Mouse (Mus musculus) heart, embryonic 16.5 days (tissue): ENCODE measurements around the gene Nfia. TPM values are rescaled to one million over a fixed set of nuclear protein-coding genes. Genes with fewer than 3 reads are reported as not detected.
A peak's percentile ranks its signal among the peaks of the same experiment; 100 is the strongest.

Source experiments
- ATAC-seq: fragments of 200-750 bp; cut with Nextera tagmentation; replicated peaks from 2 replicates; pipeline ENCODE4 v1.8.0; 2017; ENCODE audit warnings: moderate number of reproducible peaks; ENCODE audit not compliant: insufficient read depth, low FRiP score; ENCODE audit errors: extremely low read depth
- H3K27ac ChIP-seq: fragments of 300-500 bp; sonication (generic); 2 replicates; pipeline ENCODE4 v1.5.1; 2014; ENCODE audit warnings: mild to moderate bottlenecking, low read length, control low read depth, moderate library complexity
- H3K27me3 ChIP-seq: fragments of 300-500 bp; sonication (generic); 2 replicates; pipeline ENCODE4 v1.6.1; 2014; ENCODE audit warnings: low read length, mixed read lengths; ENCODE audit not compliant: control insufficient read depth, insufficient read depth
- H3K36me3 ChIP-seq: fragments of 300-500 bp; sonication (generic); 2 replicates; pipeline ENCODE4 v1.6.1; 2014; ENCODE audit not compliant: control insufficient read depth, insufficient read depth
- H3K4me1 ChIP-seq: fragments of 300-500 bp; sonication (generic); 2 replicates; pipeline ENCODE4 v1.6.1; 2014; ENCODE audit warnings: low read length, mixed read lengths; ENCODE audit not compliant: control insufficient read depth, insufficient read depth
- H3K4me2 ChIP-seq: fragments of 300-500 bp; sonication (generic); 2 replicates; pipeline ENCODE4 v1.6.1; 2014; ENCODE audit warnings: low read depth, mild to moderate bottlenecking, control low read depth, low read length
- H3K4me3 ChIP-seq: fragments of 300-500 bp; sonication (generic); 2 replicates; pipeline ENCODE4 v1.5.1; 2014; ENCODE audit warnings: mild to moderate bottlenecking, control low read depth, low read length
- H3K9ac ChIP-seq: fragments of 300-500 bp; sonication (generic); 2 replicates; pipeline ENCODE4 v1.6.1; 2014; ENCODE audit warnings: low read length, control low read depth
- H3K9me3 ChIP-seq: fragments of 300-500 bp; sonication (generic); replicated peaks from 2 replicates; pipeline ENCODE4 v1.6.1; 2016; ENCODE audit warnings: low read length; ENCODE audit not compliant: control insufficient read depth
- WGBS: fragments of 180-500 bp; shearing (Covaris S2); extraction: QIAGEN DNeasy Blood & Tissue Kit; methylation state at CpG from one replicate; pipeline ENCODE4 v1.1.7; 2014; 5-methylcytosine and 5-hydroxymethylcytosine counted together
- polyA plus RNA-seq: library from polyadenylated mRNA; unstranded; fragments of >200 nt; fragmentation: Nextera tagmentation; extraction: Ambion mirVana; gene quantifications from 2 replicates; pipeline ENCODE4 v1.2.1, GENCODE M21; 2015

Gene Nfia
- polyA plus RNA-seq, 1 experiment from 2014 or later: 37.3 TPM

- peaks cover 28% of the 10 kb centered on the region for H3K4me1 ChIP-seq
These were observed 169.1 kb downstream of the Nfia start for GRCm38 (mm10) chr4:97941616-97942015.

GRCm38 (mm10) chr4:97944309-97944708 is 171.8 kb downstream of the Nfia start:
- no peak overlapping the region for H3K27ac ChIP-seq
- H3K27me3 ChIP-seq: no peaks in the 10 kb centered on the region
- no peak overlapping the region for H3K9ac ChIP-seq
- no peak for ATAC-seq
- no peak overlapping the region for H3K4me2 ChIP-seq
- 63% methylated on average over 2 of the region's 2 CpGs for whole genome bisulfite sequencing
- peaks cover 19% of the 10 kb centered on the region for H3K4me1 ChIP-seq
- H3K4me3 ChIP-seq: no peak overlapping the region
- H3K9me3 ChIP-seq: no peaks in the 10 kb centered on the region
- no peaks in the 10 kb centered on the region for H3K36me3 ChIP-seq

More at GRCm38 (mm10) chr4:97941616-97942015, 169.1 kb downstream of the Nfia start:
- no peak for ATAC-seq
- Histone ChIP-seq H3K27me3 (no peaks in the 10 kb centered on the region), H3K27ac (0 out of 2 replicates have a peak overlapping the region, but pooled peaks have one; percentile 4), H3K36me3 (no peaks in the 10 kb centered on the region), H3K4me3 (no peak overlapping the region), H3K9me3 (no peaks in the 10 kb centered on the region), H3K9ac (no peak overlapping the region), H3K4me2 (no peak overlapping the region)
- 81% methylated on average over 8 of the region's 8 CpGs for WGBS

GRCm38 (mm10) chr4:97947484-97947883 is 174.9 kb downstream of the Nfia start:
- Histone ChIP-seq H3K9me3 (no peaks in the 10 kb centered on the region), H3K36me3 (no peaks in the 10 kb centered on the region), H3K27ac (no peak overlapping the region), H3K9ac (no peak overlapping the region), H3K4me2 (no peak overlapping the region), H3K27me3 (no peaks in the 10 kb centered on the region), H3K4me1 (peaks cover 15% of the 10 kb centered on the region), H3K4me3 (no peak overlapping the region)
- ATAC-seq: no peak
- 89% methylated on average over 5 of the region's 5 CpGs for WGBS

- ATAC-seq: no peak
- H3K27ac ChIP-seq: no peak overlapping the region
- no peak overlapping the region for H3K9ac ChIP-seq
- H3K4me3 ChIP-seq: no peak overlapping the region
- no peaks in the 10 kb centered on the region for H3K27me3 ChIP-seq
- H3K4me1 ChIP-seq: peaks cover 15% of the 10 kb centered on the region
- 71% methylated on average over 8 of the region's 8 CpGs for WGBS
- no peaks in the 10 kb centered on the region for H3K9me3 ChIP-seq
- no peak overlapping the region for H3K4me2 ChIP-seq
- H3K36me3 ChIP-seq: no peaks in the 10 kb centered on the region
These were observed 175.7 kb downstream of the Nfia start for GRCm38 (mm10) chr4:97948250-97948649.

GRCm38 (mm10) chr4:97950341-97951071 is 178.0 kb downstream of the Nfia start:
- no peaks in the 10 kb centered on the region for H3K27me3 ChIP-seq
- no peaks in the 10 kb centered on the region for H3K9me3 ChIP-seq
- H3K4me3 ChIP-seq: no peak overlapping the region
- no peak for ATAC-seq
- 66% methylated on average over 10 of the region's 10 CpGs for WGBS
- no peak overlapping the region for H3K27ac ChIP-seq
- no peak overlapping the region for H3K9ac ChIP-seq
- no peaks in the 10 kb centered on the region for H3K36me3 ChIP-seq
- peaks cover 8% of the 10 kb centered on the region; the same call in 1 of the 2 replicates for H3K4me1 ChIP-seq
- no peak overlapping the region for H3K4me2 ChIP-seq

- no peak overlapping the region for H3K27ac ChIP-seq
- WGBS: 72% methylated on average over 11 of the region's 11 CpGs
- H3K4me1 ChIP-seq: peaks cover 8% of the 10 kb centered on the region; the same call in 1 of the 2 replicates
- ATAC-seq: no peak
- no peak overlapping the region for H3K4me3 ChIP-seq
- no peak overlapping the region for H3K9ac ChIP-seq
- H3K27me3 ChIP-seq: no peaks in the 10 kb centered on the region
- H3K4me2 ChIP-seq: no peak overlapping the region
- no peaks in the 10 kb centered on the region for H3K9me3 ChIP-seq
- peaks cover 4% of the 10 kb centered on the region; the same call in 1 of the 2 replicates for H3K36me3 ChIP-seq
These were observed 181.4 kb downstream of the Nfia start for GRCm38 (mm10) chr4:97953886-97954285.

- Histone ChIP-seq H3K4me3 (no peak overlapping the region), H3K27me3 (no peaks in the 10 kb centered on the region), H3K4me1 (peaks cover 6% of the 10 kb centered on the region), H3K4me2 (no peak overlapping the region), H3K27ac (no peak overlapping the region), H3K9me3 (no peaks in the 10 kb centered on the region), H3K36me3 (peaks cover 4% of the 10 kb centered on the region; the same call in 1 of the 2 replicates), H3K9ac (no peak overlapping the region)
- WGBS: 85% methylated on average over 5 of the region's 5 CpGs
- no peak for ATAC-seq
These were observed 185.6 kb downstream of the Nfia start for GRCm38 (mm10) chr4:97958121-97958520.

- peaks cover 23% of the 10 kb centered on the region for H3K4me1 ChIP-seq
- WGBS: 74% methylated on average over 7 of the region's 7 CpGs
- H3K36me3 ChIP-seq: no peaks in the 10 kb centered on the region
- H3K9ac ChIP-seq: no peak overlapping the region
- no peaks in the 10 kb centered on the region for H3K9me3 ChIP-seq
- no peak overlapping the region for H3K27ac ChIP-seq
- no peak for ATAC-seq
- no peaks in the 10 kb centered on the region for H3K27me3 ChIP-seq
- H3K4me3 ChIP-seq: no peak overlapping the region
- H3K4me2 ChIP-seq: no peak overlapping the region
These were observed 190.3 kb downstream of the Nfia start for GRCm38 (mm10) chr4:97962856-97963255.

GRCm38 (mm10) chr4:97963951-97964350 is 191.4 kb downstream of the Nfia start:
- H3K27me3 ChIP-seq: no peaks in the 10 kb centered on the region
- H3K9ac ChIP-seq: no peak overlapping the region
- 35% methylated on average over 1 of the region's 1 CpGs for WGBS
- H3K4me2 ChIP-seq: no peak overlapping the region
- H3K4me1 ChIP-seq: peaks cover 25% of the 10 kb centered on the region
- H3K27ac ChIP-seq: peak overlapping the region; percentile 55
- H3K4me3 ChIP-seq: no peak overlapping the region
- no peaks in the 10 kb centered on the region for H3K36me3 ChIP-seq
- no peaks in the 10 kb centered on the region for H3K9me3 ChIP-seq
- ATAC-seq: no peak
